In genomic region chr4:133674331-133674695, GRCm38 (mm10) we compare ENCODE assay signal across 8 mouse cellular contexts. TPM values are rescaled to one million over a fixed set of nuclear protein-coding genes. Genes with fewer than 3 reads are reported as not detected.
A peak's percentile ranks its signal among the peaks of the same experiment; 100 is the strongest.
DNase-seq lines count a peak whose midpoint lies in the region; ATAC-seq and TF ChIP-seq lines count a peak whose summit lies in the region.

No protein-coding gene starts in this region.

- H3K4me2 ChIP-seq in kidney, embryonic 15.5 days, result peak overlapping the region; percentile 82
- H3K4me2 ChIP-seq in forebrain, embryonic 12.5 days, result no peak overlapping the region
- peak overlapping the region; percentile 94 for H3K4me2 ChIP-seq in liver, embryonic 13.5 days

- H3K36me3 ChIP-seq in kidney, embryonic 15.5 days, result peaks cover 15% of the 10 kb centered on the region
- peaks cover 9% of the 10 kb centered on the region for H3K36me3 ChIP-seq in forebrain, embryonic 12.5 days (replicated peaks)
- peaks cover 9% of the 10 kb centered on the region for H3K36me3 ChIP-seq in liver, embryonic 13.5 days

- no peak for ATAC-seq in kidney, embryonic 15.5 days (replicated peaks; ENCODE audit: low FRiP score)
- ATAC-seq in forebrain, embryonic 12.5 days (ENCODE audit: low FRiP score), result no peak
- ATAC-seq in liver, embryonic 13.5 days (ENCODE audit: low read depth), result no peak

- H3K4me1 ChIP-seq in kidney, embryonic 15.5 days, result peaks cover 72% of the 10 kb centered on the region
- peaks cover 32% of the 10 kb centered on the region for H3K4me1 ChIP-seq in bone marrow macrophage, adult 2 months (ENCODE audit: control insufficient read depth, insufficient read depth, low read length)
- peaks cover 65% of the 10 kb centered on the region for H3K4me1 ChIP-seq in forebrain, embryonic 12.5 days
- peaks cover 85% of the 10 kb centered on the region for H3K4me1 ChIP-seq in liver, embryonic 13.5 days (replicated peaks)

- no peak overlapping the region for H3K9ac ChIP-seq in kidney, embryonic 15.5 days
- H3K9ac ChIP-seq in forebrain, embryonic 12.5 days, result no peak overlapping the region
- peak overlapping the region; percentile 91 for H3K9ac ChIP-seq in liver, embryonic 13.5 days

- WGBS in kidney, embryonic 15.5 days, result 51% methylated on average over 8 of the region's 8 CpGs
- 79% methylated on average over 8 of the region's 8 CpGs for WGBS in forebrain, embryonic 12.5 days
- 19% methylated on average over 8 of the region's 8 CpGs for WGBS in liver, embryonic 13.5 days (ENCODE audit: insufficient replicate concordance)

- no peaks in the 10 kb centered on the region for H3K9me3 ChIP-seq in kidney, embryonic 15.5 days (replicated peaks)
- H3K9me3 ChIP-seq in forebrain, embryonic 12.5 days, result no peaks in the 10 kb centered on the region
- H3K9me3 ChIP-seq in liver, embryonic 13.5 days (replicated peaks), result no peaks in the 10 kb centered on the region

- no peak for TF ChIP-seq CTCF in bone marrow macrophage, adult 2 months (IDR thresholded peaks at IDR 0.05; ENCODE audit: low read depth, low read length)

- H3K4me3 ChIP-seq in kidney, embryonic 15.5 days (replicated peaks), result no peak overlapping the region; the same call in 1 of the 2 replicates
- peak overlapping the region; percentile 12 for H3K4me3 ChIP-seq in bone marrow macrophage, adult 2 months (ENCODE audit: insufficient read depth, low read length)
- H3K4me3 ChIP-seq in forebrain, embryonic 12.5 days (replicated peaks), result no peak overlapping the region
- peak overlapping the region; percentile 80; the same call in 1 of the 2 replicates for H3K4me3 ChIP-seq in liver, embryonic 13.5 days (replicated peaks)

- no peak for DNase-seq in kidney, postnatal 36 days
- DNase-seq in liver, embryonic 13.5 days, result no peak
- no peak for DNase-seq in B cell, adult 2 months
- no peak for DNase-seq in cerebellum, postnatal 10 days
- no peak for DNase-seq in kidney, postnatal 25 days

- no peaks in the 10 kb centered on the region for H3K27me3 ChIP-seq in kidney, embryonic 15.5 days
- H3K27me3 ChIP-seq in forebrain, embryonic 12.5 days, result no peaks in the 10 kb centered on the region
- no peaks in the 10 kb centered on the region for H3K27me3 ChIP-seq in liver, embryonic 13.5 days

- peak overlapping the region; percentile 100 for H3K27ac ChIP-seq in kidney, embryonic 15.5 days
- peak overlapping the region; percentile 73 for H3K27ac ChIP-seq in bone marrow macrophage, adult 2 months (ENCODE audit: insufficient read depth, low read depth, low read length)
- 0 out of 2 replicates have a peak overlapping the region, but pooled peaks have one; percentile 59 for H3K27ac ChIP-seq in forebrain, embryonic 12.5 days
- H3K27ac ChIP-seq in liver, embryonic 13.5 days, result peak overlapping the region; percentile 98

- no peak for TF ChIP-seq POLR2A in bone marrow macrophage, adult 2 months (IDR thresholded peaks at IDR 0.05; ENCODE audit: borderline replicate concordance, low read depth, low read length)

RNA-seq across cellular contexts. Expression of gene Pigv, which starts 1.9 kb away (rescaled TPM):
- polyA plus RNA-seq in kidney, embryonic 15.5 days (2015; fragmentation: Nextera tagmentation; extraction: Ambion mirVana), result 19.9 and 20.2 TPM in 2 replicates
- 15.5 and 16.6 TPM in 2 replicates for polyA plus RNA-seq in bone marrow macrophage, adult 2 months (2012; ENCODE audit: insufficient read depth, insufficient read length, missing spikeins)
- 17.3 and 18.0 TPM in 2 replicates for polyA plus RNA-seq in forebrain, embryonic 12.5 days (2016; fragmentation: Nextera tagmentation; extraction: Ambion mirVana)
- polyA plus RNA-seq in liver, embryonic 13.5 days (2015; fragmentation: Nextera tagmentation; extraction: Ambion mirVana), result 5.8 and 7.3 TPM in 2 replicates

RNA-seq across cellular contexts. Expression of gene Zdhhc18, which starts 24.4 kb away (rescaled TPM):
- 2.5 and 3.8 TPM in 2 replicates for polyA plus RNA-seq in kidney, embryonic 15.5 days (2015; fragmentation: Nextera tagmentation; extraction: Ambion mirVana)
- polyA plus RNA-seq in bone marrow macrophage, adult 2 months (2012; ENCODE audit: insufficient read depth, insufficient read length, missing spikeins), result 19.4 and 27.4 TPM in 2 replicates
- polyA plus RNA-seq in forebrain, embryonic 12.5 days (2016; fragmentation: Nextera tagmentation; extraction: Ambion mirVana), result 2.8 and 4.6 TPM in 2 replicates
- 1.0 and 1.1 TPM in 2 replicates for polyA plus RNA-seq in liver, embryonic 13.5 days (2015; fragmentation: Nextera tagmentation; extraction: Ambion mirVana)

Comparison
In these comparisons a context has a peak if more than half of its experiments do, and no peak if none do; other contexts are left out.
1. H3K4me3 ChIP-seq: peak in bone marrow macrophage, adult 2 months (single experiment) and liver, embryonic 13.5 days (single experiment); none in kidney, embryonic 15.5 days (single experiment) and forebrain, embryonic 12.5 days (single experiment).
2. Peak in every context shown above with its lines, with median percentiles within 50 percentile points of each other: H3K27ac ChIP-seq.